Comparison of ENCODE assay signal across 25 mouse cellular contexts in genomic region chr8:83731906-83732305, GRCm38 (mm10).
"Had no signal": no experiment of that assay in that cellular context is flagged by ENCODE, and none has a peak within 500 bp of the region (broad histone marks: within the 10 kb centered on the region; RNA-seq: fewer than 3 reads in every experiment).

No protein-coding gene starts in this region.

- H3K9ac ChIP-seq: heart, embryonic 13.5 days; heart, embryonic 15.5 days; hindbrain, embryonic 13.5 days; hindbrain, embryonic 15.5 days; kidney, embryonic 15.5 days; limb, embryonic 13.5 days; limb, embryonic 15.5 days; liver, embryonic 12.5 days; liver, embryonic 14.5 days had no signal

- H3K4me2 ChIP-seq: heart, embryonic 11.5 days; heart, embryonic 13.5 days; heart, embryonic 15.5 days; hindbrain, embryonic 13.5 days; hindbrain, embryonic 15.5 days; kidney, embryonic 15.5 days; limb, embryonic 13.5 days; limb, embryonic 15.5 days; liver, embryonic 12.5 days had no signal

- H3K36me3 ChIP-seq: hindbrain, embryonic 13.5 days; hindbrain, embryonic 15.5 days had no signal

- ATAC-seq: hindbrain, postnatal 0 days; intestine, embryonic 16.5 days; liver, embryonic 12.5 days had no signal

- H3K27me3 ChIP-seq: heart, embryonic 13.5 days; heart, embryonic 15.5 days; hindbrain, embryonic 15.5 days; kidney, embryonic 15.5 days; limb, embryonic 13.5 days; limb, embryonic 15.5 days; liver, embryonic 12.5 days had no signal

- H3K9me3 ChIP-seq: heart, embryonic 13.5 days; heart, embryonic 15.5 days; hindbrain, embryonic 13.5 days; hindbrain, embryonic 15.5 days; kidney, embryonic 15.5 days; limb, embryonic 13.5 days; limb, embryonic 15.5 days; liver, embryonic 12.5 days had no signal

- H3K4me3 ChIP-seq: heart, adult 2 months; heart, embryonic 13.5 days; heart, embryonic 15.5 days; hindbrain, embryonic 13.5 days; hindbrain, embryonic 15.5 days; kidney, embryonic 15.5 days; limb, embryonic 13.5 days; limb, embryonic 15.5 days; liver, embryonic 12.5 days had no signal

- H3K4me1 ChIP-seq: hindbrain, embryonic 13.5 days; hindbrain, embryonic 15.5 days; limb, embryonic 13.5 days; liver, embryonic 12.5 days had no signal

- DNase-seq: gastrocnemius, postnatal 14 days; heart, adult 11 months; heart, adult 2 months; heart, postnatal 14 days; heart, postnatal 36 days; kidney, adult 11 months; kidney, adult 2 months; kidney, adult 9 months; kidney, postnatal 14 days; kidney, postnatal 36 days; layer of hippocampus, adult 9-11 months; left cerebral cortex, postnatal 4 days had no signal

- H3K27ac ChIP-seq: heart, adult 2 months; heart, embryonic 13.5 days; heart, embryonic 15.5 days; hindbrain, embryonic 13.5 days; hindbrain, embryonic 15.5 days; hindbrain, postnatal 0 days; kidney, embryonic 15.5 days; kidney, postnatal 0 days; limb, embryonic 13.5 days; limb, embryonic 15.5 days; liver, embryonic 12.5 days; liver, embryonic 14.5 days had no signal
